Mouse (Mus musculus) MEL (cell line): ENCODE measurements around the gene Carnmt1. TPM values are rescaled to one million over a fixed set of nuclear protein-coding genes. Genes with fewer than 3 reads are reported as not detected.
A peak's percentile ranks its signal among the peaks of the same experiment; 100 is the strongest.

ENCODE experiments used
- DNase-seq: peaks from one replicate; pipeline ENCODE4 v3.0.0; 2011; ENCODE audit warnings: low read depth, low spot score
- H3K27ac ChIP-seq: 2 replicates; pipeline ENCODE4 v1.5.1; 2012; ENCODE audit warnings: low read depth, mild to moderate bottlenecking, control low read depth, low read length, moderate library complexity; ENCODE audit not compliant: control insufficient read depth
- H3K27me3 ChIP-seq, 2 experiments: fragments of 150-350 bp in 1 of 2; sonication (generic) in 1 of 2; 2 replicates each; pipeline ENCODE4 v1.6.1; 2012; ENCODE audit warnings: low read length in 2 of 2, mild to moderate bottlenecking in 2 of 2, improper control_type of control experiment in 1 of 2, moderate library complexity in 1 of 2; ENCODE audit not compliant: insufficient read depth in 2 of 2, control insufficient read depth in 1 of 2
- H3K36me3 ChIP-seq, 2 experiments: 2 replicates each; pipeline ENCODE4 v1.6.1; 2012 to 2014; ENCODE audit warnings: low read length in 2 of 2, improper control_type of control experiment in 1 of 2, inconsistent platforms in 1 of 2, mild to moderate bottlenecking in 1 of 2; ENCODE audit not compliant: insufficient read depth in 2 of 2, control insufficient read depth in 1 of 2
- H3K4me1 ChIP-seq, 2 experiments: fragments of 150-350 bp in 1 of 2; sonication (generic) in 1 of 2; 2 replicates each; pipeline ENCODE4 v1.6.1; 2012; ENCODE audit warnings: low read length in 2 of 2, improper control_type of control experiment in 1 of 2, mild to moderate bottlenecking in 1 of 2; ENCODE audit not compliant: insufficient read depth in 2 of 2, control insufficient read depth in 1 of 2
- H3K4me3 ChIP-seq, 2 experiments: fragments of 150-350 bp in 1 of 2; sonication (generic) in 1 of 2; 2 replicates each; pipeline ENCODE4 v1.5.1; 2012; ENCODE audit warnings: low read depth in 2 of 2, low read length in 2 of 2, mild to moderate bottlenecking in 2 of 2, moderate library complexity in 2 of 2, control low read depth in 1 of 2, improper control_type of control experiment in 1 of 2; ENCODE audit not compliant: control insufficient read depth in 1 of 2, insufficient read depth in 1 of 2
- H3K79me2 ChIP-seq: 2 replicates; pipeline ENCODE4 v1.6.1; 2012; ENCODE audit warnings: mild to moderate bottlenecking, low read length, moderate library complexity; ENCODE audit not compliant: control insufficient read depth, poor library complexity, insufficient read depth
- H3K9ac ChIP-seq: 2 replicates; pipeline ENCODE4 v1.6.1; 2012; ENCODE audit warnings: low read depth, mild to moderate bottlenecking, control low read depth, low read length, moderate library complexity; ENCODE audit not compliant: control insufficient read depth, poor library complexity, severe bottlenecking
- H3K9me3 ChIP-seq: fragments of 150-350 bp; sonication (generic); replicated peaks from 2 replicates; pipeline ENCODE4 v1.6.1; 2012; ENCODE audit warnings: mild to moderate bottlenecking, low read length, improper control_type of control experiment, moderate library complexity; ENCODE audit not compliant: insufficient read depth
- BHLHE40 ChIP-seq: IDR thresholded peaks from 2 replicates; pipeline ENCODE4 v1.6.1; 2012; ENCODE audit warnings: low read depth, mild to moderate bottlenecking, inconsistent platforms, low read length, improper control_type of control experiment, borderline replicate concordance
- CHD1 ChIP-seq: IDR thresholded peaks from 2 replicates; pipeline ENCODE4 v1.6.1; 2012; ENCODE audit warnings: low read depth, mild to moderate bottlenecking, inconsistent platforms, low read length, improper control_type of control experiment
- CTCF ChIP-seq, 3 experiments: IDR thresholded peaks in 2 of 3; conservative IDR thresholded peaks in 1 of 3; 2 replicates each; pipeline ENCODE4 v1.5.1; 2011 to 2012; ENCODE audit warnings: low read length in 3 of 3, low read depth in 2 of 3, mild to moderate bottlenecking in 2 of 3, improper control_type of control experiment in 1 of 3, inconsistent platforms in 1 of 3, mixed read lengths in 1 of 3, moderate library complexity in 1 of 3; ENCODE audit not compliant: control insufficient read depth in 1 of 3, insufficient read depth in 1 of 3, poor library complexity in 1 of 3, severe bottlenecking in 1 of 3
- E2F4 ChIP-seq: IDR thresholded peaks from 2 replicates; pipeline ENCODE4 v1.6.1; 2011; ENCODE audit warnings: low read depth, low read length, improper control_type of control experiment, borderline replicate concordance
- ELF1 ChIP-seq: IDR thresholded peaks from 2 replicates; pipeline ENCODE4 v1.6.1; 2014; ENCODE audit warnings: low read depth, mild to moderate bottlenecking, inconsistent platforms, low read length, improper control_type of control experiment, moderate library complexity
- EP300 ChIP-seq, 2 experiments: IDR thresholded peaks; 2 replicates each; pipeline ENCODE4 v1.6.1; 2011; ENCODE audit warnings: improper control_type of control experiment in 2 of 2, low read length in 2 of 2, low read depth in 1 of 2, mild to moderate bottlenecking in 1 of 2
- ETS1 ChIP-seq: IDR thresholded peaks from 2 replicates; pipeline ENCODE4 v1.6.1; 2012; ENCODE audit warnings: low read depth, mild to moderate bottlenecking, inconsistent platforms, low read length, improper control_type of control experiment, moderate library complexity
- GABPA ChIP-seq: IDR thresholded peaks from 2 replicates; pipeline ENCODE4 v1.6.1; 2012; ENCODE audit warnings: low read depth, mild to moderate bottlenecking, inconsistent platforms, low read length, improper control_type of control experiment, moderate library complexity
- GATA1 ChIP-seq: IDR thresholded peaks from 2 replicates; pipeline ENCODE4 v1.6.1; 2011; ENCODE audit warnings: low read depth, low read length, improper control_type of control experiment
- HCFC1 ChIP-seq: IDR thresholded peaks from 2 replicates; pipeline ENCODE4 v1.6.1; 2012; ENCODE audit warnings: low read depth, mild to moderate bottlenecking, inconsistent platforms, low read length, improper control_type of control experiment, moderate library complexity
- JUND ChIP-seq: IDR thresholded peaks from 2 replicates; pipeline ENCODE4 v1.6.1; 2011; ENCODE audit warnings: low read depth, mild to moderate bottlenecking, improper control_type of control experiment, low read length
- KAT2A ChIP-seq: conservative IDR thresholded peaks from 2 replicates; pipeline ENCODE4 v1.6.1; 2012; ENCODE audit warnings: low read depth, low read length, improper control_type of control experiment, inconsistent platforms
- MAFK ChIP-seq: IDR thresholded peaks from 2 replicates; pipeline ENCODE4 v1.6.1; 2011; ENCODE audit warnings: low read depth, mild to moderate bottlenecking, low read length, improper control_type of control experiment, borderline replicate concordance
- MAX ChIP-seq: IDR thresholded peaks from 2 replicates; pipeline ENCODE4 v1.6.1; 2011; ENCODE audit warnings: low read length, improper control_type of control experiment
- MAZ ChIP-seq: IDR thresholded peaks from 2 replicates; pipeline ENCODE4 v1.6.1; 2012; ENCODE audit warnings: low read depth, mild to moderate bottlenecking, inconsistent platforms, low read length, improper control_type of control experiment
- MEF2A ChIP-seq: IDR thresholded peaks from 2 replicates; pipeline ENCODE4 v1.6.1; 2014; ENCODE audit warnings: low read depth, mild to moderate bottlenecking, inconsistent platforms, low read length, improper control_type of control experiment; ENCODE audit not compliant: poor library complexity, insufficient replicate concordance, severe bottlenecking; ENCODE audit errors: extremely low read depth
- MXI1 ChIP-seq: IDR thresholded peaks from 2 replicates; pipeline ENCODE4 v1.6.1; 2011; ENCODE audit warnings: mild to moderate bottlenecking, low read depth, low read length, improper control_type of control experiment
- MYB ChIP-seq: IDR thresholded peaks from 2 replicates; pipeline ENCODE4 v1.6.1; 2011; ENCODE audit warnings: mild to moderate bottlenecking, low read depth, low read length, improper control_type of control experiment
- MYC ChIP-seq: IDR thresholded peaks from 2 replicates; pipeline ENCODE4 v1.6.1; 2011; ENCODE audit warnings: low read depth, mild to moderate bottlenecking, low read length, improper control_type of control experiment, moderate library complexity
- NELFE ChIP-seq: IDR thresholded peaks from 2 replicates; pipeline ENCODE4 v1.6.1; 2011; ENCODE audit warnings: low read depth, low read length, improper control_type of control experiment
- NRF1 ChIP-seq: IDR thresholded peaks from 2 replicates; pipeline ENCODE4 v1.6.1; 2014; ENCODE audit warnings: low read depth, mild to moderate bottlenecking, inconsistent platforms, low read length, improper control_type of control experiment, moderate library complexity; ENCODE audit not compliant: poor library complexity, insufficient read depth, severe bottlenecking
- POLR2A ChIP-seq, 2 experiments: IDR thresholded peaks; 2 replicates each; pipeline ENCODE4 v1.6.1; 2011 to 2012; ENCODE audit warnings: low read length in 2 of 2, mild to moderate bottlenecking in 2 of 2, control low read depth in 1 of 2, improper control_type of control experiment in 1 of 2, low read depth in 1 of 2, moderate library complexity in 1 of 2; ENCODE audit not compliant: control insufficient read depth in 1 of 2, insufficient read depth in 1 of 2, poor library complexity in 1 of 2
- POLR2AphosphoS2 ChIP-seq: IDR thresholded peaks from 2 replicates; pipeline ENCODE4 v1.6.1; 2011; ENCODE audit warnings: low read length, improper control_type of control experiment
- POLR2AphosphoS5 ChIP-seq: IDR thresholded peaks from 2 replicates; pipeline ENCODE4 v1.6.1; 2012; ENCODE audit warnings: low read depth, borderline replicate concordance, mild to moderate bottlenecking, inconsistent platforms, low read length, moderate library complexity, mixed read lengths
- RAD21 ChIP-seq: IDR thresholded peaks from 2 replicates; pipeline ENCODE4 v1.6.1; 2011; ENCODE audit warnings: mild to moderate bottlenecking, low read depth, low read length, improper control_type of control experiment
- RCOR1 ChIP-seq: IDR thresholded peaks from 2 replicates; pipeline ENCODE4 v1.6.1; 2012; ENCODE audit warnings: low read depth, mild to moderate bottlenecking, inconsistent platforms, low read length, improper control_type of control experiment
- SIN3A ChIP-seq: IDR thresholded peaks from 2 replicates; pipeline ENCODE4 v1.6.1; 2012; ENCODE audit warnings: low read length, improper control_type of control experiment, inconsistent platforms
- SMC3 ChIP-seq: IDR thresholded peaks from 2 replicates; pipeline ENCODE4 v1.6.1; 2011; ENCODE audit warnings: low read depth, low read length, improper control_type of control experiment
- TAL1 ChIP-seq: IDR thresholded peaks from 2 replicates; pipeline ENCODE4 v1.6.1; 2012; ENCODE audit warnings: mild to moderate bottlenecking, inconsistent platforms, low read length, moderate library complexity, mixed read lengths
- TBP ChIP-seq: IDR thresholded peaks from 2 replicates; pipeline ENCODE4 v1.8.0; 2011; ENCODE audit warnings: low read depth, low read length, improper control_type of control experiment
- TCF12 ChIP-seq: IDR thresholded peaks from 2 replicates; pipeline ENCODE4 v1.6.1; 2014; ENCODE audit warnings: low read depth, mild to moderate bottlenecking, inconsistent platforms, low read length, improper control_type of control experiment, moderate library complexity
- USF1 ChIP-seq: IDR thresholded peaks from 2 replicates; pipeline ENCODE4 v1.6.1; 2014; ENCODE audit warnings: low read depth, mild to moderate bottlenecking, inconsistent platforms, low read length, improper control_type of control experiment, moderate library complexity
- USF2 ChIP-seq, 2 experiments: IDR thresholded peaks; 2 replicates each; pipeline ENCODE4 v1.6.1; 2011 to 2012; ENCODE audit warnings: improper control_type of control experiment in 2 of 2, low read length in 2 of 2, borderline replicate concordance in 1 of 2, inconsistent platforms in 1 of 2, low read depth in 1 of 2, mild to moderate bottlenecking in 1 of 2; ENCODE audit not compliant: insufficient read depth in 1 of 2
- ZC3H11A ChIP-seq: IDR thresholded peaks from 2 replicates; pipeline ENCODE4 v1.6.1; 2012; ENCODE audit warnings: low read depth, mild to moderate bottlenecking, inconsistent platforms, low read length, improper control_type of control experiment
- ZKSCAN1 ChIP-seq: IDR thresholded peaks from 2 replicates; pipeline ENCODE4 v1.6.1; 2012; ENCODE audit warnings: low read depth, mild to moderate bottlenecking, inconsistent platforms, low read length, improper control_type of control experiment, moderate library complexity
- ZMIZ1 ChIP-seq: IDR thresholded peaks from 2 replicates; pipeline ENCODE4 v1.6.1; 2012; ENCODE audit warnings: low read depth, mild to moderate bottlenecking, inconsistent platforms, low read length, improper control_type of control experiment, moderate library complexity
- ZNF384 ChIP-seq: IDR thresholded peaks from 2 replicates; pipeline ENCODE4 v1.6.1; 2012; ENCODE audit warnings: low read depth, mild to moderate bottlenecking, inconsistent platforms, low read length, improper control_type of control experiment
- polyA plus RNA-seq, 2 experiments: library from polyadenylated mRNA; stranded (reverse) in 1 of 2; unstranded in 1 of 2; fragments of >175 nt in 1 of 2; fragments of >200 nt in 1 of 2; gene quantifications; 2 replicates each; pipeline versions ENCODE4 v1.2.1 to v1.2.4; 2012; ENCODE audit warnings: low replicate concordance in 2 of 2, low read depth in 1 of 2; ENCODE audit not compliant: insufficient read length in 2 of 2, insufficient read depth in 1 of 2, missing spikeins in 1 of 2
- total RNA-seq: library from RNA; depleted of rRNA; stranded (reverse); fragments of 300-350 nt; gene quantifications from 2 replicates; pipeline ENCODE4 v1.2.3, GENCODE M21; 2012

Gene Carnmt1
- total and polyA plus RNA-seq, 3 experiments, result 15.4 to 23.3 TPM; not detected in 1

DNA sequence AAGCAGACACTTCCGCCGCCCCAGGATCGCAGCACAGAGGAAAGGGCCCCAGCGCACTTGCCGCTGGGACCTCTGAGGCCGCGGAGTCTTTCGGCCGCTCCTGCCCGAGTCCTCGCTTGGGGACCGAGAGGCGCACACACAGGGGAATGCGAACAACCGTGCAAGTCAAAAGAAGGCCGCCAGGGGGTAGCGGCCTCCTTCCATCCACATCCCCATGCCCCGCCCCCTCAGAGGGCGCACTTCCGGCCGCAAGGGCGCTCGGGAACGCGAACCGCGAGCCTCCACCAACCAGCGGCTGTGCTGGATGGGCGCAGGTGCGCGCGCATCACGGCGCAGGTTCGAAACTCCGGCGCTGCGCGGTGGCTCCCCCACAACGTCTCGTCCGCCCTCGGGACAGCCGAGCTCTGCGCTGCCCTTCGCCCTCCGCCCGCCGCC, 42.3 kb downstream of the Carnmt1 start, which contains the start of gene D030056L22Rik:
Gene D030056L22Rik (plus strand): TSS at position 328 of the 435 bp plus-strand sequence.
- Histone ChIP-seq H3K79me2 (peaks cover 39% of the 10 kb centered on the region), H3K4me3 (peak within 1 kb of the TSS; percentile 98 to 100), H3K9ac (peak within 1 kb of the TSS; percentile 98), H3K9me3 (no peaks in the 10 kb centered on the region), H3K27ac (peak within 1 kb of the TSS; percentile 98), H3K36me3 (peaks cover 3 to 16% of the 10 kb centered on the region in 2 experiments), H3K4me1 (peaks cover 0 to 6% of the 10 kb centered on the region in 2 experiments; a peak in 1 of 4 replicates), H3K27me3 (no peaks in the 10 kb centered on the region)
- peak; percentile 99 for DNase-seq
- peak; percentile 92 for TF ChIP-seq HCFC1
- TF ChIP-seq JUND, result no peak
- TF ChIP-seq USF2 (IDR thresholded peaks at IDR 0.05; ENCODE audit: borderline replicate concordance in 1 of 2, insufficient read depth in 1 of 2, low read depth in 1 of 2, low read length in 2 of 2), result no peak
- TF ChIP-seq RAD21, result peak; percentile 22
- TF ChIP-seq MAFK, result no peak
- 0 out of 2 replicates have a peak, but pooled peaks have one; percentile 33 for TF ChIP-seq CHD1
- peak; percentile 80 for TF ChIP-seq KAT2A
- TF ChIP-seq RCOR1, result no peak
- no peak for TF ChIP-seq GATA1
- TF ChIP-seq NELFE, result peak; percentile 76
- no peak for TF ChIP-seq MYC
- TF ChIP-seq POLR2AphosphoS2, result peak; percentile 43; the same call in 1 of the 2 replicates
- no peak; the same call in 1 of the 2 replicates for TF ChIP-seq ZNF384
- TF ChIP-seq TBP, result peak; percentile 89
- no peak for TF ChIP-seq TAL1
- no peak for TF ChIP-seq POLR2AphosphoS5
- no peak for TF ChIP-seq MYB
- TF ChIP-seq E2F4, result no peak
- TF ChIP-seq MAZ, result peak; percentile 74
- TF ChIP-seq GABPA, result no peak
- TF ChIP-seq TCF12, result peak; percentile 73
- TF ChIP-seq ELF1, result peak; percentile 85
- peak; percentile 83 for TF ChIP-seq NRF1
- TF ChIP-seq CTCF (IDR thresholded peaks at IDR 0.05 in 2 of 3, conservative IDR thresholded peaks at IDR 0.05 in 1 of 3; ENCODE audit: control insufficient read depth in 1 of 3, insufficient read depth in 1 of 3, low read depth in 2 of 3, low read length in 3 of 3, poor library complexity in 1 of 3, severe bottlenecking in 1 of 3), result peak; percentile 30 to 68 (median 56); a peak in 5 of 6 replicates
- peak; percentile 66; the same call in 1 of the 2 replicates for TF ChIP-seq ZMIZ1
- no peak for TF ChIP-seq MEF2A
- peak; percentile 66 for TF ChIP-seq MAX
- 0 out of 2 replicates have a peak, but pooled peaks have one; percentile 57 for TF ChIP-seq SIN3A
- TF ChIP-seq ZC3H11A, result no peak
- peak; percentile 36 for TF ChIP-seq SMC3
- 0 out of 2 replicates have a peak, but pooled peaks have one; percentile 20 for TF ChIP-seq USF1
- no peak for TF ChIP-seq EP300 (IDR thresholded peaks at IDR 0.05; ENCODE audit: low read depth in 1 of 2, low read length in 2 of 2)
- TF ChIP-seq BHLHE40, result no peak
- TF ChIP-seq POLR2A (IDR thresholded peaks at IDR 0.05; ENCODE audit: control insufficient read depth in 1 of 2, insufficient read depth in 1 of 2, low read depth in 1 of 2, low read length in 2 of 2, poor library complexity in 1 of 2), result peak; percentile 61 to 70; a peak in 3 of 4 replicates
- no peak for TF ChIP-seq ZKSCAN1
- no peak for TF ChIP-seq MXI1
- TF ChIP-seq ETS1, result no peak
